Mouse (Mus musculus) megakaryocyte, embryonic 14.5 days (primary cell): ENCODE results near the gene C130074G19Rik.

Source experiments
- FLI1 ChIP-seq: IDR thresholded peaks from 2 replicates; pipeline ENCODE4 v1.6.1; 2012; ENCODE audit warnings: low read length, inconsistent platforms, mixed read lengths
- GATA1 ChIP-seq: IDR thresholded peaks from 3 replicates; pipeline ENCODE4 v1.6.1; 2012; ENCODE audit warnings: mixed read lengths, low read length, inconsistent platforms, borderline replicate concordance

- no peak for TF ChIP-seq GATA1
- TF ChIP-seq FLI1 = no peak
Observed at GRCm38 (mm10) chr1:184851741-184852618, 31.0 kb downstream of the C130074G19Rik start.
